Mouse (Mus musculus): Measurements from ENCODE around the gene 5530401A14Rik. TPM values are rescaled to one million over a fixed set of nuclear protein-coding genes. Genes with fewer than 3 reads are reported as not detected.

The 5530401A14Rik gene
- total RNA-seq, 2 experiments from 2014 or later = 0.19 TPM; not detected in 1

- DNase-seq = no peak
Measured at GRCm38 (mm10) chr11:81926393-81926792, 65.9 kb downstream of the 5530401A14Rik start.

- DNase-seq = no peak
Measured at GRCm38 (mm10) chr11:81937516-81937915, 77.0 kb downstream of the 5530401A14Rik start.

- DNase-seq = no peak
Measured at GRCm38 (mm10) chr11:81940988-81941387, 80.5 kb downstream of the 5530401A14Rik start.

GRCm38 (mm10) chr11:81942167-81942566 is 81.7 kb downstream of the 5530401A14Rik start:
- DNase-seq = no peak

Other genes starting within 250 kb of the 5530401A14Rik start
- under 1 TPM; 0.21 to 0.23 TPM for gene Asic2, start 107.8 kb downstream of the 5530401A14Rik start, total RNA-seq (2021)
- 1 to 10 TPM in 1 of 2 experiments, under 1 TPM in 1; 0.92 to 2.0 TPM for gene Ccl2, start 174.9 kb downstream of the 5530401A14Rik start, total RNA-seq (2021)
- gene Gm17268, start 177.9 kb downstream of the 5530401A14Rik start, total RNA-seq (2021) = not detected
- gene Ccl7, start 185.0 kb downstream of the 5530401A14Rik start, total RNA-seq (2021) = 1 to 10 TPM in 1 of 2 experiments, under 1 TPM in 1; 0.94 to 1.2 TPM
- 10 to 100 TPM; 12.2 to 13.3 TPM for gene Ccl11, start 197.2 kb downstream of the 5530401A14Rik start, total RNA-seq (2021)
- 1 to 10 TPM in 1 of 2 experiments, under 1 TPM in 1; 0.90 to 1.6 TPM for gene Ccl12, start 241.2 kb downstream of the 5530401A14Rik start, total RNA-seq (2021)